Mouse (Mus musculus): ENCODE results near the gene Ankrd26. TPM values are rescaled to one million over a fixed set of nuclear protein-coding genes. Genes with fewer than 3 reads are reported as not detected.

The Ankrd26 gene
- polyA plus RNA-seq, 1 experiment from 2014 or later, result 25.8 TPM

DNA sequence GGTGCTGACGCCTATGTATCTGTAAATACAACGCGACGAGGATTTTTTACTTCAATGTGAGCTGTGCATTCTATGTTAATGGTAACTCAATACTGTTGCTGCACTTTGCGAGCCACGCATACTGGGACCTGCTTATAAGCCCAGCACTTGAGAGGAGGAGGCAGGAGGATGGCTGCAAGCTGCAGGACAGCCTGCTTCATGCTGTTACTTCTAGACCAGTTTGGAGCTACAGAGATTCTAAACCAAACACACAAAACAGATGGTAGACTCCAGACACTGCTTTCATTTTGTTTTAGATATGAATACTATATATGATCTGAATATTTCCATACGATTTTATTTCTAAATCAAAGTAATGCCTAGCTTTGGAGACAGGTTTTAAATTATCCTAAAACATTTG is 41.4 kb downstream of the Ankrd26 start:
- DNase-seq (ENCODE audit: low spot score) (no peak), ATAC-seq (replicated peaks; ENCODE audit: low FRiP score) (no peak)
- no peak overlapping the region for H3K4me2 ChIP-seq (ENCODE audit: low read depth, low read length, severe bottlenecking)
- no peak overlapping the region for H3K27ac ChIP-seq (ENCODE audit: low read depth, low read length)
- no peak overlapping the region for H3K9ac ChIP-seq (ENCODE audit: low read length)
- no peaks in the 10 kb centered on the region for H3K27me3 ChIP-seq (ENCODE audit: control insufficient read depth, insufficient read depth, low read length)
- no peaks in the 10 kb centered on the region for H3K4me1 ChIP-seq (replicated peaks; ENCODE audit: control insufficient read depth, insufficient read depth, low read length)
- WGBS, result 88% methylated on average over 7 of the region's 7 CpGs
- H3K9me3 ChIP-seq (ENCODE audit: control insufficient read depth, low read length), result no peaks in the 10 kb centered on the region
- H3K4me3 ChIP-seq (ENCODE audit: low read depth, low read length), result no peak overlapping the region
- H3K36me3 ChIP-seq (ENCODE audit: control insufficient read depth, insufficient read depth, low read length), result peaks cover 15% of the 10 kb centered on the region; the same call in 1 of the 2 replicates

DNA sequence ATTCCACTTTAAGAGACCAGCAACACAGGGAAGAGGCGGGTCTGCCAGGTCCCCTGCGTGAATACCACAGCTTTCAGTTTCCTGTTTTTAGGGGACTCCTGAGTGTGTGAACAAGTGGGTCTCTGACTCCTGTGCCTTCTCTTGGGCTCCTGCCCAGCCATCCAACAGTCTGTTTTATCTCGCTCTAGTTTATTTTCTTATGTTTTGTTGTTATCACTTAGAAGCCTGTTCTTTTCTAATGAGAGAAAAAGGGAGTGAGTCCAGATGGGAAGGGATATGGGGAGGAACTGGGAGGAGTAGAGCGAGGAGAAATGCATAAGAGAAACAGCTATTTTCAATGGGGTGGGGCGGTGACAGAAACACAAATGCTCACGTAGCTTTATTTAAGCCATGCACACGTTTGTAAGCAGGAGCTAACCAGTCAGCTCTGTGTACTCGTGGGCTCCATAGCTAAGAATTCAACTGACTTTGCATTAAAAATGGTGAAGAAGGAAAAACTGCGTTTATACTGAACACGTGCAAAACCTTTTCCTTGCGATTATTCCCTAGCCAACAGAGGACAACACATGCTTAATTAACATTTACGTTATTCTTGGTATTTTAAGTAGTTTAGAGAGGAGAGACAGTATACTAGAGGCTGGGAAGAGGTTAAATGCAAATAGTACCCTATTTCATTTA is 48.6 kb downstream of the Ankrd26 start:
- Histone ChIP-seq H3K4me1 (replicated peaks; ENCODE audit: control insufficient read depth, insufficient read depth, low read length) (no peaks in the 10 kb centered on the region), H3K27me3 (ENCODE audit: control insufficient read depth, insufficient read depth, low read length) (no peaks in the 10 kb centered on the region), H3K27ac (ENCODE audit: low read depth, low read length) (no peak overlapping the region), H3K36me3 (ENCODE audit: control insufficient read depth, insufficient read depth, low read length) (no peaks in the 10 kb centered on the region; the same call in 1 of the 2 replicates), H3K9ac (ENCODE audit: low read length) (no peak overlapping the region), H3K4me3 (ENCODE audit: low read depth, low read length) (no peak overlapping the region), H3K9me3 (ENCODE audit: control insufficient read depth, low read length) (no peaks in the 10 kb centered on the region), H3K4me2 (ENCODE audit: low read depth, low read length, severe bottlenecking) (no peak overlapping the region)
- no peak for ATAC-seq (replicated peaks; ENCODE audit: low FRiP score)
- no peak for DNase-seq (ENCODE audit: low spot score)
- whole genome bisulfite sequencing, result 93% methylated on average over 12 of the region's 12 CpGs

DNA sequence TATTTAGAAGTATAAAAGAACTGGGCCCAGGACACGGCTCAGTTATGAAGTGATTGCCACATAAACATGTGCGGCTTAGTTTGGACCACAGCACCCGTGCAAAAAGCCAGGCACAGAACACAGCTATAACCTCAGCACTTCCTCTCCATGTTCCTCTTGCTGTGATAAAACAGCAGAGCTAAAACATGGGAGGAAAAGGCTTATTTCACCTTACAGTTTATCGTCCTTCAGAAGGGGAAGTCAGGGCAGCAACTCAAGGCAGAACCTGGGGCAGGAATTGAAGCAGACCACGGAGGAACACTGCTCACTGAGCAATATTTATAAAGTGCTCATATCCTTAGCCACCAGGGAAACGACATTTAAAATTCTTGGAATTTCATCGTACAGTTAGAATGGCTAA is 63.0 kb downstream of the Ankrd26 start:
- 91% methylated on average over 7 of the region's 7 CpGs for WGBS
- Histone ChIP-seq H3K27ac (ENCODE audit: low read depth, low read length) (no peak overlapping the region), H3K4me3 (ENCODE audit: low read depth, low read length) (no peak overlapping the region), H3K36me3 (ENCODE audit: control insufficient read depth, insufficient read depth, low read length) (no peaks in the 10 kb centered on the region; the same call in 1 of the 2 replicates), H3K9ac (ENCODE audit: low read length) (no peak overlapping the region), H3K9me3 (ENCODE audit: control insufficient read depth, low read length) (no peaks in the 10 kb centered on the region), H3K4me1 (replicated peaks; ENCODE audit: control insufficient read depth, insufficient read depth, low read length) (no peaks in the 10 kb centered on the region), H3K4me2 (ENCODE audit: low read depth, low read length, severe bottlenecking) (no peak overlapping the region), H3K27me3 (ENCODE audit: control insufficient read depth, insufficient read depth, low read length) (no peaks in the 10 kb centered on the region)
- no peak for ATAC-seq (replicated peaks; ENCODE audit: low FRiP score)
- no peak for DNase-seq (ENCODE audit: low spot score)

DNA sequence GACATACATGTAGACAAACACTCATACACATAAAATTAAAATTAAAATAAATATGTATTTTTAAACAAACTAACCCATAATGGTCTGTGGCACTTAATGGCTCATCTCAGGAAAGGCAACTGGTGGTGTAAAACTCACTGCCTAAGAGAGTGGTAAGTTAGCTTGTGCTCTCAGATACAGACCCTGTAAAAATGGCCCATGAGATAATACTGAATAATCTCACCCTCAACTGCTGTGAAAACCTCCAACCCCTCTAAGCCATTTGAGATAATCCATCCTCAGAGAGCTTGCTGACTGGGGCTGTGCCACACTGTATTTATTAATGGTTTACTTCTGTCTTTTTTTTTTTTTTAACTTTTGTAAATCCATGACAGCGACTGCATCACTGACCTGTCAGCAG is 79.9 kb downstream of the Ankrd26 start:
- ATAC-seq (replicated peaks; ENCODE audit: low FRiP score), result no peak
- H3K36me3 ChIP-seq (ENCODE audit: control insufficient read depth, insufficient read depth, low read length), result no peaks in the 10 kb centered on the region
- peaks cover 39% of the 10 kb centered on the region for H3K27me3 ChIP-seq (ENCODE audit: control insufficient read depth, insufficient read depth, low read length)
- no peak overlapping the region for H3K9ac ChIP-seq (ENCODE audit: low read length)
- DNase-seq (ENCODE audit: low spot score), result no peak
- H3K4me3 ChIP-seq (ENCODE audit: low read depth, low read length), result no peak overlapping the region
- H3K4me1 ChIP-seq (replicated peaks; ENCODE audit: control insufficient read depth, insufficient read depth, low read length), result peaks cover 3% of the 10 kb centered on the region; the same call in 1 of the 2 replicates
- no peak overlapping the region for H3K4me2 ChIP-seq (ENCODE audit: low read depth, low read length, severe bottlenecking)
- WGBS, result 90% methylated on average over 1 of the region's 1 CpGs
- H3K27ac ChIP-seq (ENCODE audit: low read depth, low read length), result no peak overlapping the region
- no peaks in the 10 kb centered on the region for H3K9me3 ChIP-seq (ENCODE audit: control insufficient read depth, low read length)

GRCm38 (mm10) chr6:118478957-118479708 is 82.9 kb downstream of the Ankrd26 start, which contains the start of gene Zfp9:
Gene Zfp9, minus strand, starts transcription at chr6:118479320.
- Histone ChIP-seq H3K27ac (ENCODE audit: low read depth, low read length) (peak within 1 kb of the TSS; percentile 57; the same call in 1 of the 2 replicates), H3K36me3 (ENCODE audit: control insufficient read depth, insufficient read depth, low read length) (no peaks in the 10 kb centered on the region), H3K4me3 (ENCODE audit: low read depth, low read length) (peak within 1 kb of the TSS; percentile 42), H3K9ac (ENCODE audit: low read length) (peak within 1 kb of the TSS; percentile 58), H3K27me3 (ENCODE audit: control insufficient read depth, insufficient read depth, low read length) (peaks cover 64% of the 10 kb centered on the region), H3K9me3 (ENCODE audit: control insufficient read depth, low read length) (no peaks in the 10 kb centered on the region), H3K4me1 (replicated peaks; ENCODE audit: control insufficient read depth, insufficient read depth, low read length) (peaks cover 4% of the 10 kb centered on the region; the same call in 1 of the 2 replicates), H3K4me2 (ENCODE audit: low read depth, low read length, severe bottlenecking) (peak within 1 kb of the TSS; percentile 69)
- DNase-seq (ENCODE audit: low spot score) (peak; percentile 86), ATAC-seq (replicated peaks; ENCODE audit: low FRiP score) (peak; percentile 82)
- WGBS, result 0% methylated on average over 43 of the region's 57 CpGs

DNA sequence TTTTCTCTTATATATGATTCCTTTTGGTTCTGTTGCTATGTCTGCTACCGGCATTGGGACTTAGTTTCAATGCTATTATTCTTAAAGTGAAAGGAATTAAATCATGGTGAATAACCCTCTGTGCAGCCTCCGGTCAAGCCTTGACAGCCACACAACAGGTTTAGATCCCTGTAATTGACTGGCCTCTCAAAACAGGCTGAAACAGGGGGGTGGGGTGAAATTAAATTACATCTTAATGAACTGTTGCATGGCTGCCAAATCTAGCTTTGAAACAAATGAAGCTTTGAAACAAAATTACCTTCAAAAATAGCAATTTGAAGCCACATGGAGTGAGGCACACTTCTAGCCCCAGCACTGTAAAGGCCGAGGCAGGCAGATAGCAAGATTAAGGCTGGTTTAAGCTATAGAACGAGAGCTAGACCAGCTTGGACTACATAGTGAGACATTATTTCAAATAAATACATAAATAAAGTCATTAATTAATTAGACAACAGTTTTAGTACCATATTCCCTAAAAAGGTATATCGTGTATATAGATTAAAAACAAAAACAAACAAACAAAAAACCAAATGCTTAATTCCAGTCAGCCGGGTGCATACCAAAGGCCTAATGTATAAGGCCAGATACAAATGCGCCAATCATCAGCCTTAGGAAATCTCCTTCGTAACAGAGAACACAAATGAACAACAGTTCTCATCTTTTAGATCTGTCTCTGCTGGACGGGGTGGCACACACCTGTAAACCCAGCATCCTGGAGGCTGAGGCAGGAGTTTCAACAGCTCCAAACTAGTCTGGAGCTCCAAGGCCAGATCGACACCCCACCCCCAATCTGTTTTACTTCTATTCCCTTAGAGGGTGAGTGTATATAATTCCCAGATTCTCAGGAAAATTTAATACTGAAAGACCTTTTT is 83.9 kb downstream of the Ankrd26 start:
- Histone ChIP-seq H3K9me3 (ENCODE audit: control insufficient read depth, low read length) (no peaks in the 10 kb centered on the region), H3K27me3 (ENCODE audit: control insufficient read depth, insufficient read depth, low read length) (peaks cover 63% of the 10 kb centered on the region), H3K36me3 (ENCODE audit: control insufficient read depth, insufficient read depth, low read length) (no peaks in the 10 kb centered on the region), H3K4me3 (ENCODE audit: low read depth, low read length) (peak overlapping the region; percentile 42), H3K4me2 (ENCODE audit: low read depth, low read length, severe bottlenecking) (peak overlapping the region; percentile 69), H3K4me1 (replicated peaks; ENCODE audit: control insufficient read depth, insufficient read depth, low read length) (peaks cover 4% of the 10 kb centered on the region; the same call in 1 of the 2 replicates), H3K27ac (ENCODE audit: low read depth, low read length) (no peak overlapping the region), H3K9ac (ENCODE audit: low read length) (no peak overlapping the region)
- 12% methylated on average over 10 of the region's 10 CpGs for WGBS
- DNase-seq (ENCODE audit: low spot score), result no peak
- ATAC-seq (replicated peaks; ENCODE audit: low FRiP score), result peak; percentile 66; the same call in 1 of the 2 replicates

DNA sequence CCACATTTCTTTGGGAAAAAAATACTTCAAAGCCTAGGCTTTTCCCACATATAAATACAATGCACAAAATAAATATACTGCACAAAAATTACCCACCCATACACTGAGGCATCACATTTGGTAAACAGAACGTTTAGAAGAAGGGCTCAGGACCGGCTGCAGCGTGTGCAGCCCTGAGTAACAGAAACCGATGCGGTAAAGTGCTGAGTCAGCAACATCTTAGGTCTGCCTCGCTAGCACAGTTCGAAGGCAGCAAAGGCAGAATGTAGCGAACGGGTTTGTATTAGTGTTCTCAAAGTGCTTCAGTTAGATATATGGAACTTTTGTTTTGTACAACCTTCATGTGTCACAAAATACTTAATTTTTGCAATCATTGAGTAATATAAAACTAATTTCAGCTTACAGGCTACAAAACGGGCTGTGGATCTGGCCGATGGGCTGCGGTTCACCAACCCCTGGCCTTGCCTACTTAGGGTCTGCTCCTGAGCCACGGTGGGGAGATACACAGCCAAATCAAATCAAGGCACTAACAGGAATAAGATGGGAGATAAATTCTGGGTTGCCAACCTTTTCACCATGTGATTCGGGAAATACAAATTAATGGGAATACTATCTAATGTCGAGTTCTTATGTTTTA is 99.8 kb downstream of the Ankrd26 start:
- no peak for DNase-seq (ENCODE audit: low spot score)
- 81% methylated on average over 15 of the region's 15 CpGs for WGBS

DNA sequence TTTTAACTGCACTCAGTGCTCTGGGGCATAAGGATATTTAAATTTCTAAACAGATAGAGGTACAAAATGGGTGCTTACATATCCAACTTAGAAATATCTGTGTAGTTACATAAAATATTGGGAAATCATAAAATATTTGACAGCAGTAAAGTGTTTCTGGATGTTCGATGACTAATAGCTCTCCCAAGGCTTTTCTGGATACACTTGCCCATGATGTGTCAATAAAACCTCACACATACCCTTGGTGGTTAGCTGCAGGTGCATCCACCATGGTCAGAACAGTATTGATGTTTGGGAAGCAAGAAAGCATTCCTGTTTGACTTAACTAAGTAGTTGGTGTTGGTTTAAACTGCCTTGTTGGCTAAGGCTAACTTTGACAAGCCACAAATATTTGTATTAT is 104.3 kb downstream of the Ankrd26 start:
- Histone ChIP-seq H3K36me3 (ENCODE audit: control insufficient read depth, insufficient read depth, low read length) (no peaks in the 10 kb centered on the region), H3K4me3 (ENCODE audit: low read depth, low read length) (no peak overlapping the region), H3K27me3 (ENCODE audit: control insufficient read depth, insufficient read depth, low read length) (no peaks in the 10 kb centered on the region), H3K4me1 (replicated peaks; ENCODE audit: control insufficient read depth, insufficient read depth, low read length) (no peaks in the 10 kb centered on the region; the same call in 1 of the 2 replicates), H3K27ac (ENCODE audit: low read depth, low read length) (no peak overlapping the region), H3K4me2 (ENCODE audit: low read depth, low read length, severe bottlenecking) (no peak overlapping the region), H3K9ac (ENCODE audit: low read length) (no peak overlapping the region), H3K9me3 (ENCODE audit: control insufficient read depth, low read length) (no peaks in the 10 kb centered on the region)
- ATAC-seq (replicated peaks; ENCODE audit: low FRiP score) (no peak), DNase-seq (ENCODE audit: low spot score) (no peak)
- 100% methylated on average over 1 of the region's 1 CpGs for WGBS

More for the DNA sequence above, 99.8 kb downstream of the Ankrd26 start:
- Histone ChIP-seq H3K36me3 (ENCODE audit: control insufficient read depth, insufficient read depth, low read length) (no peaks in the 10 kb centered on the region), H3K9ac (ENCODE audit: low read length) (no peak overlapping the region), H3K9me3 (ENCODE audit: control insufficient read depth, low read length) (no peaks in the 10 kb centered on the region), H3K4me2 (ENCODE audit: low read depth, low read length, severe bottlenecking) (no peak overlapping the region), H3K27me3 (ENCODE audit: control insufficient read depth, insufficient read depth, low read length) (no peaks in the 10 kb centered on the region), H3K27ac (ENCODE audit: low read depth, low read length) (no peak overlapping the region), H3K4me1 (replicated peaks; ENCODE audit: control insufficient read depth, insufficient read depth, low read length) (no peaks in the 10 kb centered on the region), H3K4me3 (ENCODE audit: low read depth, low read length) (no peak overlapping the region)
- no peak for ATAC-seq (replicated peaks; ENCODE audit: low FRiP score)
